Mouse (Mus musculus) liver, embryonic 13.5 days (tissue): ENCODE measurements at regions not wholly inside any gene's neighbourhood (a gene's known extent, or its start where the extent isn't known, plus 50 kb on each side); places are given as distances from the start of the nearest gene placed in this dataset.

Source experiments
- ATAC-seq: fragments of 200-750 bp; cut with Nextera tagmentation; 2 replicates; pipeline ENCODE4 v1.8.0; 2017; ENCODE audit warnings: low read depth, mild to moderate bottlenecking, moderate number of reproducible peaks, moderate library complexity
- DNase-seq: peaks from one replicate; pipeline ENCODE4 v3.0.0; 2022
- H3K27ac ChIP-seq: fragments of 300-500 bp; sonication (generic); 2 replicates; pipeline ENCODE4 v1.5.1; 2015; ENCODE audit warnings: moderate library complexity, mild to moderate bottlenecking, inconsistent platforms
- H3K27me3 ChIP-seq: fragments of 300-500 bp; sonication (generic); 2 replicates; pipeline ENCODE4 v1.6.1; 2015; ENCODE audit warnings: mild to moderate bottlenecking, inconsistent platforms
- H3K36me3 ChIP-seq: fragments of 300-500 bp; sonication (generic); 2 replicates; pipeline ENCODE4 v1.6.1; 2015; ENCODE audit warnings: mild to moderate bottlenecking, inconsistent platforms
- H3K4me1 ChIP-seq: fragments of 300-500 bp; sonication (generic); replicated peaks from 2 replicates; pipeline ENCODE4 v1.6.1; 2015; ENCODE audit warnings: inconsistent platforms
- H3K4me2 ChIP-seq: fragments of 300-500 bp; sonication (generic); 2 replicates; pipeline ENCODE4 v1.6.1; 2015; ENCODE audit warnings: inconsistent platforms, mild to moderate bottlenecking, moderate library complexity
- H3K4me3 ChIP-seq: fragments of 300-500 bp; sonication (generic); replicated peaks from 2 replicates; pipeline ENCODE4 v1.5.1; 2015; ENCODE audit warnings: mild to moderate bottlenecking, inconsistent platforms
- H3K9ac ChIP-seq: fragments of 300-500 bp; sonication (generic); 2 replicates; pipeline ENCODE4 v1.6.1; 2015; ENCODE audit warnings: mild to moderate bottlenecking, inconsistent platforms
- H3K9me3 ChIP-seq: fragments of 300-500 bp; sonication (generic); replicated peaks from 2 replicates; pipeline ENCODE4 v1.6.1; 2016; ENCODE audit warnings: inconsistent platforms
- WGBS: fragments of 180-500 bp; shearing (Covaris S2); methylation state at CpG from one replicate; pipeline ENCODE4 v1.1.7; 2015; ENCODE audit not compliant: insufficient replicate concordance; 5-methylcytosine and 5-hydroxymethylcytosine counted together

DNA sequence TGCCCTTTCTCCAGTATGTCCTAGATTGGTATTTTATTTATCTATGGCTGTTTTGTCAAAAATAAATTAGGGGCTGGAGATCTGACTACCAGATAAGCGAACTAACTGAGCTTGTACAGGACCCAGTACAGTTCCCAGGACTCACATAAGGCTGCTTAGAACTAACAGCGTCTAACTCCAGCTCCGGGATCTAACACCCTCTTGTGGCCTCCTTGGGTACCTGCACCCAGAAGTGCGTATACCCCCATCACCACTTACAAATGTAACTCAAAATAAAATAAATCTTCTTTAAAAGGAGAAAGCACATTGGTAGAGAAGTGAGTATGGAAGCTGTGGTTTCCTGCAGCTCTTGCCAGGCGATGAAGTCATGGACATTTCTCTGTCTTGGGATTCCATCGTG lies 82.9 kb downstream of the Gm4791 start:
- Histone ChIP-seq H3K4me1 (no peaks in the 10 kb centered on the region), H3K9me3 (no peaks in the 10 kb centered on the region; the same call in 1 of the 2 replicates), H3K4me3 (no peak overlapping the region), H3K27ac (no peak overlapping the region), H3K27me3 (no peaks in the 10 kb centered on the region), H3K9ac (no peak overlapping the region), H3K36me3 (no peaks in the 10 kb centered on the region), H3K4me2 (no peak overlapping the region)
- no peak for DNase-seq
- ATAC-seq, result no peak
- WGBS, result 74% methylated on average over 6 of the region's 6 CpGs

DNA sequence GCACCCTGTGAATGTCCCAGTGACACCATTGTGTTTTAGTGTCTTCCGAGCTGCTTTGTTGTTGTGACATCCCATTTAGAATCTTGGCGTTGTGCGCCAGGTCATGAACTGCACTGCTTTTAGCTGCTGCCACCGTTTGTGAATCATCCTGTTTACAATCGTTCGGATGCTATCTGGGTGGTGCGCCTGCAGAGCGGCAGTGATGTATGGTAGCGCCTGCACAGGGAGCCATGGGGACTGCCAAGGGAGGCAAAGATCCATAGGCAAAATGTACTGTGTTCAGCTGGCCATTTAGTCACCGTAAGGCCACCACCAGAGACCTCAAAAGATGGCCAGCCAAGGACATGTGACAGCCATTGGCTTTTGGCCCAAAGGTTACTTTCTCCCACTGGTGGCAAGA lies 93.3 kb downstream of the Gm4791 start:
- no peaks in the 10 kb centered on the region for H3K36me3 ChIP-seq
- no peak overlapping the region for H3K4me2 ChIP-seq
- ATAC-seq (no peak), DNase-seq (no peak)
- no peak overlapping the region for H3K9ac ChIP-seq
- H3K9me3 ChIP-seq, result no peaks in the 10 kb centered on the region
- H3K4me3 ChIP-seq, result no peak overlapping the region
- H3K27ac ChIP-seq, result no peak overlapping the region
- H3K27me3 ChIP-seq, result no peaks in the 10 kb centered on the region
- no peaks in the 10 kb centered on the region for H3K4me1 ChIP-seq
- 75% methylated on average over 10 of the region's 10 CpGs for WGBS

DNA sequence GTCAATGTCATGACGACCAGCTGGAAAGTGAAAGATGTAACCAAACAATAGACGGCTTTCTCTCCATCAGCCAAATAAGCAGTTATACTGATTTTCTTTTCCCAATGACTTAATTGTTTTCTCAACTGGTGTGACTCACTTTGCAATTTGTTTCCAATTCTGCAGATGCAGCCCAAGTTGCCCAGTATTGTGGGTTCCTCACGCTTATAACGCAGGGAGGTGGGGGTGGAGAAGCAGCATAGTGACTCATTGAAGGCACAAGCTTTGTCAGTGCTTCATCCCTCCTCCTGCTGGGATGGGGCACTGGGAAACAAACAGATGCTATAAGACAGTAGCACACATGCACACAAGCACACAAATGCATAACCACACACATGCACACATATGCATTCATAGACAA lies 97.1 kb downstream of the Gm4791 start:
- H3K27me3 ChIP-seq, result no peaks in the 10 kb centered on the region
- WGBS, result 73% methylated on average over 4 of the region's 4 CpGs

DNA sequence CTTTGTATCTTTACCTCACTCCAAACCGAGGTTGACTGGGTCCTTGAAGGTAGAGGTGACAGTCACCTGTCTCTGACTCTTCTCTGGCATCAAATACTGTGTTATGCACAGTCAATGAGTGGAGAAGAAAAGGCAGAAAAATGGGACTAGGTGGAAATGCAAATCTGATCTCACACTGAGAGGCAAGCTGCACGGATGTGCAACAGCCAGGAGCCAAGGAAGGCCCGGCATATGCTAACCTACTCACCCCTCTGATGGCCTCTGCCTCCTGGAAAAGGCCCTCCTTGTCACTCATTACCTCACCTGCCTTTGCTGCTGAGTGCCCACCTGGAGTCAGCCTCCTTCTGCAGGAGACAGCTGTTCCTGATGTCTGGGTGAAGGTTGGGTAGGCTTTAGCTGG lies 104.8 kb downstream of the Gm4791 start:
- DNase-seq, result no peak
- no peak for ATAC-seq
- H3K36me3 ChIP-seq, result no peaks in the 10 kb centered on the region
- WGBS, result 52% methylated on average over 3 of the region's 3 CpGs
- no peak overlapping the region for H3K4me2 ChIP-seq
- no peaks in the 10 kb centered on the region for H3K9me3 ChIP-seq
- no peaks in the 10 kb centered on the region for H3K27me3 ChIP-seq
- no peak overlapping the region for H3K27ac ChIP-seq
- H3K4me3 ChIP-seq, result no peak overlapping the region
- H3K4me1 ChIP-seq, result no peaks in the 10 kb centered on the region
- H3K9ac ChIP-seq, result no peak overlapping the region

More for the DNA sequence above, 97.1 kb downstream of the Gm4791 start:
- H3K9ac ChIP-seq, result no peak overlapping the region
- no peak for ATAC-seq
- DNase-seq, result no peak
- no peak overlapping the region for H3K27ac ChIP-seq
- no peaks in the 10 kb centered on the region for H3K9me3 ChIP-seq
- H3K4me1 ChIP-seq, result no peaks in the 10 kb centered on the region
- no peak overlapping the region for H3K4me3 ChIP-seq
- H3K4me2 ChIP-seq, result no peak overlapping the region
- no peaks in the 10 kb centered on the region for H3K36me3 ChIP-seq

DNA sequence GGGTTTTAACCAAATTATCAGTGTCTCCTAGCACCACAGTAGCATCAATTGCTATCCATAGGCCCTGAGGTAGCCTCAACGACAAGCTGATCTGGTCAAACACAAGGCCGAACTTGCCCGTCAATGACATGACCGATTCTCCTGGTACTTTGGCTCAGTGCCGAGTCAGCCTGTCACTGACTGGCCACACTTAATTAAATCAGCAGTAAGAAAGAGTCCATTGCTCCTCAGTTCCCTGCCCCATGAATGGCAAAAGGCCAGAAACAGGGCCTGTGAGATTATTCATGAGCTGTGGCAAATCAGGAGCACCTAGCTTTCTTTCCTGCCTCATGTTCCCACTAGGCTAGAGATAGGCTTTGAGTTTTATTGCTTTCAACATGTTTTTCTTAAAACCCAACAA lies 105.4 kb downstream of the Gm4791 start:
- Histone ChIP-seq H3K4me2 (no peak overlapping the region), H3K27ac (no peak overlapping the region), H3K4me1 (no peaks in the 10 kb centered on the region), H3K36me3 (no peaks in the 10 kb centered on the region), H3K27me3 (no peaks in the 10 kb centered on the region), H3K9ac (no peak overlapping the region), H3K4me3 (no peak overlapping the region), H3K9me3 (no peaks in the 10 kb centered on the region)
- no peak for DNase-seq
- no peak for ATAC-seq
- WGBS, result 85% methylated on average over 5 of the region's 5 CpGs

DNA sequence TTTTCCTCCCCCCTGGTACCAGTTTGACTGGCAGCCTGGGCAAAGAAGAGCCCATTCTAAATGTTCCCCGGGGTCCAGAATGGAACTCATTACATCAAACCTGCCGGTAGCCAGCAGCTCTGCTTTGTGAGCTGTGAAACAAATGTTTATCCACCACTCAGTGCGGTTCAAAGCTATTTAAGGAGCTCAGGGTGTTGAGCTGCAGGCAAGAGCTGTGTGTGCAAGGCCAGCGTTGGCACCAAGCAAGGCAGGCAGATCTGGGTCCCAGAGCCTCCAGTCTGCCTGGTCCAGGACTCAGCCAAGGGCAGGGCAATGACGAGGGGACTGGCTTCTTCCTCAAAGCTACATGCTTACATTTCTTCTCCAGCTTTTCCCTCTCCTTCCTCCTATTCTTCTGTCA lies 109.6 kb downstream of the Gm4791 start:
- no peak overlapping the region for H3K9ac ChIP-seq
- ATAC-seq, result no peak
- no peaks in the 10 kb centered on the region for H3K36me3 ChIP-seq
- H3K4me1 ChIP-seq, result no peaks in the 10 kb centered on the region
- WGBS, result 45% methylated on average over 5 of the region's 5 CpGs
- H3K4me3 ChIP-seq, result no peak overlapping the region
- no peak overlapping the region for H3K4me2 ChIP-seq
- no peaks in the 10 kb centered on the region for H3K9me3 ChIP-seq
- H3K27ac ChIP-seq, result no peak overlapping the region
- no peaks in the 10 kb centered on the region for H3K27me3 ChIP-seq
- no peak for DNase-seq

DNA sequence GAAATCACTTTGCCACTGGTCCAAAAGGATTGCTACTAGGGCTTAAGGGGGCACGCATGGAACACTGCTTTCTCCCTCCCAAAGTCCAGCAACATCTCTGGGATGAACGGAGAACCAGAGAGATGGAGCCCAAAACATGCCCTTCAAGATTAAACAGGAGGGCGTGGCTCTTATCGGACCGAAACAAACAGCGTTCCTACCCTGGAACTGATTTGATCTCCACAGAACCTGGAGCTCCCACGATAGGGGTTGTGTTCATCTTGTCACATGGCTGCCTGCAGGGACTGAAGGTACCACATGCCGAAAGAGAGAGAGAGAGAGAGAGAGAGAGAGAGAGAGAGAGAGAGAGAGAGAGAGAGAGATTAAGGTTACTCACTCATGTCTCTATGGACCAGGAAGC lies 120.7 kb downstream of the Gm4791 start:
- no peaks in the 10 kb centered on the region for H3K9me3 ChIP-seq
- no peak for ATAC-seq
- H3K4me3 ChIP-seq, result no peak overlapping the region
- H3K27me3 ChIP-seq, result 0 out of 2 replicates have a peak, but pooled peaks cover 6% of the 10 kb centered on the region
- no peaks in the 10 kb centered on the region for H3K36me3 ChIP-seq
- H3K4me1 ChIP-seq, result peaks cover 6% of the 10 kb centered on the region; the same call in 1 of the 2 replicates
- H3K27ac ChIP-seq, result no peak overlapping the region
- WGBS, result 46% methylated on average over 8 of the region's 8 CpGs
- no peak overlapping the region for H3K9ac ChIP-seq
- H3K4me2 ChIP-seq, result no peak overlapping the region
- no peak for DNase-seq

DNA sequence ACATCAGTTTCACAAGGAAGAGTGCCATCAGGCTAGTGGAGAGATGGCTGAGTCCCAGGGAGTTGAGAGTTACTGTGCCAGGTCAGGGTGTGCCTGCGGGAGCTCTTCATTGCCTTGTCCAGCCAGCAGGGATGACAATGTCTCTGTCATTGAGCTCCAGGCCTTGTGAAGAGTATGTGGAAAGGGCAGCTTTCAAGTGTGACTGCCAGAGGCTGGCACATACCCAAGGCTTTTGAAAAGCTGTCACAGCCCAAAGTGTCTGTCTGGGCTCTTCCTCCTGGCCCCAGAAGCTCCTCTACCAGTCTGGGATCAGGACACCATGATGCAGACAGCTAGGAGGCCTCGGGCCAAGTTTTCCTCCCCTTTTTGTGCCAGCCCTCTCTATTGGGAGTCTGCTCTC lies 124.6 kb downstream of the Gm4791 start:
- Histone ChIP-seq H3K4me1 (peaks cover 6% of the 10 kb centered on the region; the same call in 1 of the 2 replicates), H3K9me3 (no peaks in the 10 kb centered on the region), H3K9ac (no peak overlapping the region), H3K4me2 (no peak overlapping the region), H3K27me3 (0 out of 2 replicates have a peak, but pooled peaks cover 6% of the 10 kb centered on the region), H3K4me3 (no peak overlapping the region), H3K36me3 (no peaks in the 10 kb centered on the region), H3K27ac (no peak overlapping the region)
- ATAC-seq (no peak), DNase-seq (no peak)
- 62% methylated on average over 2 of the region's 2 CpGs for WGBS

DNA sequence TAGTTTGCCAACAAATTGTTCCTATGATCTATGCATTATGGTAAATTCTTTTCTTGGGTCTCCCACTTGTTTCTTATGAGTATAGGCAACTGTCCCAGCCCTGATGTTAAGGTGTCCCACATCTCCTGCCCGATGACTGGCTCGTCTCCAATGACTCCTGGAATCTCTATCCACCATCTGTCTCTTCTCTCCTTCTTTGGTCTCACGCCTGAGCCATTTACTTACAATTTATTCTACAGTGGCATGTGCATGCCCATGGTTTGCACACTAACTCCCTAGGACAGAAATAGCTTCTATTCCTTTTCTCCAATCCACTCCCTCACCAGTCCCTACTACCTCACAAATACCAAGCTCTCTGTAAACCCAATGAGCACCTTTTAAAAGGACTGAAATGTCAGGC lies 127.0 kb downstream of the Gm4791 start:
- no peak overlapping the region for H3K27ac ChIP-seq
- no peaks in the 10 kb centered on the region for H3K4me1 ChIP-seq
- H3K27me3 ChIP-seq, result 0 out of 2 replicates have a peak, but pooled peaks cover 6% of the 10 kb centered on the region
- no peak overlapping the region for H3K4me3 ChIP-seq
- H3K9me3 ChIP-seq, result no peaks in the 10 kb centered on the region
- WGBS, result 52% methylated on average over 3 of the region's 3 CpGs
- DNase-seq (no peak), ATAC-seq (no peak)
- no peak overlapping the region for H3K4me2 ChIP-seq
- H3K9ac ChIP-seq, result no peak overlapping the region
- H3K36me3 ChIP-seq, result no peaks in the 10 kb centered on the region

DNA sequence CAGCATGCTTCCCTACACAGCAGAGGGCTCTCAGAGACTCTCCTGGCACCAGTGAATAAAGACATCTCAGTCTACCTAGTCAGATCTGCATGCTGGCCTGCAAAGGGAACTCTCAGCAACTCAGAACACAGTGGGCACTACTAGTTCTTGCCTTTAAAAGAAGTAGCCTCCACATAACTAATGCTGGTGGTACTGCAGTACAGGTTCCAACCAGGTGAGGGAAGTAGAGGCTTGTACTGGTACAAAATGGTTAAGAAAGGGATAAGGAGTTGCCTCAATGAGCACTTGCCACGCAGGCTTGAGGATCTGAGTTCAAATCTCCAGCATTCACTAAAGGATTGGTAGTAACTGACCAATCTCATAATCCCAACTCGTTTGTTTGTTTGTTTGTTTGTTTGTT lies 127.7 kb downstream of the Gm4791 start:
- no peak for DNase-seq

DNA sequence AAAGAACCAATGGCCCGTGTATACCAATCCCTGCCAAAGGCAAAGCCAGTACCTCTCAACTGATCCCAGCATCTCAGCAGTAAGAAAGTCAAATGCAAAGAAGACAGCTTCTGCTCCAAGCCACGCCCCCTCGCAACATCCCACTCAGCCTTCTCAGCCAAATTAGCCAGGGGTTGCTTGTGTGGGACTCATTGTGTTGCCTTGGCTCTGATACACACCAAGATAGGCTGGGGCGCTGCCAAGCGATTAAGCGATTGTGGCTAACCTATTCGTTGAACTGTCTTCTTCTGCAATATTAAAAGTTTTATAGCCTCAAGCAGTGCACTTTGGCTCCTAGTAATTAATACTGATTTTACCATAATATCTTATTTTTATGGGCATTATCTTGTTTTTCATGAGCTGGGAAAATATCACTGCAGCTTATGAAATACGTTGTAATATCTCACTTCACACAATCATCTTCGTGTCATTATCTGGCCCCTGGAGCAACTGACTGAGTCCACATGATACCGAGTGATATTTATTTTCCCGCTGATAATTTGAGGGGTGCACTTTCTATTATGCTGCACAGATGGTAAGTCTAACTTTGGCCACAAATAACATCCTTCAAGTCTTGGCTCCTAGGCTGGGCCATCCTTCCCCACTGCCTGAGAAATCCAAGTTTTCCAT lies 129.3 kb downstream of the Gm4791 start:
- DNase-seq, result no peak
- Histone ChIP-seq H3K4me3 (no peak overlapping the region), H3K9ac (no peak overlapping the region), H3K4me2 (no peak overlapping the region), H3K27ac (no peak overlapping the region), H3K27me3 (0 out of 2 replicates have a peak, but pooled peaks cover 5% of the 10 kb centered on the region), H3K36me3 (no peaks in the 10 kb centered on the region), H3K4me1 (0 out of 2 replicates have a peak, but pooled peaks cover 4% of the 10 kb centered on the region), H3K9me3 (no peaks in the 10 kb centered on the region)
- WGBS, result 75% methylated on average over 11 of the region's 11 CpGs
- ATAC-seq, result no peak

More for the DNA sequence above, 127.7 kb downstream of the Gm4791 start:
- no peak overlapping the region for H3K9ac ChIP-seq
- no peak overlapping the region for H3K4me2 ChIP-seq
- no peaks in the 10 kb centered on the region for H3K9me3 ChIP-seq
- no peak overlapping the region for H3K4me3 ChIP-seq
- 0 out of 2 replicates have a peak, but pooled peaks cover under 1% of the 10 kb centered on the region for H3K4me1 ChIP-seq
- ATAC-seq, result no peak
- 0 out of 2 replicates have a peak, but pooled peaks cover 6% of the 10 kb centered on the region for H3K27me3 ChIP-seq
- H3K27ac ChIP-seq, result no peak overlapping the region
- WGBS, result 40% methylated on average over 2 of the region's 2 CpGs
- H3K36me3 ChIP-seq, result no peaks in the 10 kb centered on the region

DNA sequence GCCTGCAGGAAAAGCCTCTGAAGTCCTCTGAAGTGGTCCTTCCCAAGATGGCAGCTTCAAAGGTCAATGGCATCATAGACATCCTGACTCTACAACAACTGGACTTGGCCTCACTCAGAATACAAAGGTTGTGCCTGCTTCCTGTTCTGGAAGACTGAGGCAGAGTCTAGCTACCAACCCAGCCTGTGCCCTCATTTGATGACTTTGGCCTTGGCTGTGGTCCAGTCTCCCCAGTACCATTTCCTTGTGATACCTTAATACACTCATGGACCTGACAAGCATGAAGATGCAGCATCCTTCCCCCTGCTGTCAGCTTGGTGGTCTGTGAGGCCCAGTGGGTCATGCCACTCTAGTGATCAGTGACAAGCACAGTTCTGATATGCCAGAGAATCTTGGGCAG lies 130.6 kb downstream of the Gm4791 start:
- H3K36me3 ChIP-seq, result no peaks in the 10 kb centered on the region
- H3K9me3 ChIP-seq, result no peaks in the 10 kb centered on the region
- H3K4me2 ChIP-seq, result no peak overlapping the region
- no peak overlapping the region for H3K4me3 ChIP-seq
- ATAC-seq (no peak), DNase-seq (no peak)
- peaks cover 14% of the 10 kb centered on the region for H3K4me1 ChIP-seq
- H3K27me3 ChIP-seq, result no peaks in the 10 kb centered on the region
- H3K9ac ChIP-seq, result no peak overlapping the region
- no peak overlapping the region for H3K27ac ChIP-seq
